Mouse (Mus musculus) midbrain, embryonic 11.5 days (tissue): ENCODE measurements around the gene Gimap7. TPM values are rescaled to one million over a fixed set of nuclear protein-coding genes. Genes with fewer than 3 reads are reported as not detected.

Experiments
- ATAC-seq: fragments of 200-750 bp; cut with Nextera tagmentation; 2 replicates; pipeline ENCODE4 v1.8.0; 2017; ENCODE audit warnings: moderate TSS enrichment, moderate library complexity; ENCODE audit not compliant: low FRiP score
- DNase-seq: peaks from one replicate; pipeline ENCODE4 v3.0.0; 2015; ENCODE audit warnings: low spot score; ENCODE audit errors: missing footprints
- H3K27ac ChIP-seq: fragments of 300-500 bp; sonication (generic); 2 replicates; pipeline ENCODE4 v1.5.1; 2014; ENCODE audit warnings: low read depth, low read length
- H3K27me3 ChIP-seq: fragments of 300-500 bp; sonication (generic); 2 replicates; pipeline ENCODE4 v1.6.1; 2014; ENCODE audit warnings: mild to moderate bottlenecking, low read length, moderate library complexity, mixed read lengths; ENCODE audit not compliant: control insufficient read depth, insufficient read depth
- H3K36me3 ChIP-seq: fragments of 300-500 bp; sonication (generic); 2 replicates; pipeline ENCODE4 v1.6.1; 2014; ENCODE audit warnings: mild to moderate bottlenecking, low read length, moderate library complexity, mixed read lengths; ENCODE audit not compliant: control insufficient read depth, insufficient read depth
- H3K4me1 ChIP-seq: fragments of 300-500 bp; sonication (generic); 2 replicates; pipeline ENCODE4 v1.6.1; 2014; ENCODE audit warnings: low read length; ENCODE audit not compliant: control insufficient read depth, insufficient read depth
- H3K4me2 ChIP-seq: fragments of 300-500 bp; sonication (generic); 2 replicates; pipeline ENCODE4 v1.6.1; 2014; ENCODE audit warnings: mild to moderate bottlenecking, moderate library complexity
- H3K4me3 ChIP-seq: fragments of 300-500 bp; sonication (generic); 2 replicates; pipeline ENCODE4 v1.5.1; 2014; ENCODE audit warnings: low read depth, low read length
- H3K9ac ChIP-seq: fragments of 300-500 bp; sonication (generic); 2 replicates; pipeline ENCODE4 v1.6.1; 2014; ENCODE audit warnings: low read length
- H3K9me3 ChIP-seq: fragments of 300-500 bp; sonication (generic); 2 replicates; pipeline ENCODE4 v1.6.1; 2016; ENCODE audit warnings: low read length; ENCODE audit not compliant: control insufficient read depth
- WGBS: fragments of 180-500 bp; shearing (Covaris S2); extraction: QIAGEN DNeasy Blood & Tissue Kit; methylation state at CpG from one replicate; pipeline ENCODE4 v1.1.7; 2014; 5-methylcytosine and 5-hydroxymethylcytosine counted together
- polyA plus RNA-seq: library from polyadenylated mRNA; unstranded; fragments of >200 nt; fragmentation: Nextera tagmentation; extraction: Ambion mirVana; gene quantifications from 2 replicates; pipeline ENCODE4 v1.2.1, GENCODE M21; 2014

The Gimap7 gene
- polyA plus RNA-seq, 1 experiment from 2014 or later: not detected

DNA sequence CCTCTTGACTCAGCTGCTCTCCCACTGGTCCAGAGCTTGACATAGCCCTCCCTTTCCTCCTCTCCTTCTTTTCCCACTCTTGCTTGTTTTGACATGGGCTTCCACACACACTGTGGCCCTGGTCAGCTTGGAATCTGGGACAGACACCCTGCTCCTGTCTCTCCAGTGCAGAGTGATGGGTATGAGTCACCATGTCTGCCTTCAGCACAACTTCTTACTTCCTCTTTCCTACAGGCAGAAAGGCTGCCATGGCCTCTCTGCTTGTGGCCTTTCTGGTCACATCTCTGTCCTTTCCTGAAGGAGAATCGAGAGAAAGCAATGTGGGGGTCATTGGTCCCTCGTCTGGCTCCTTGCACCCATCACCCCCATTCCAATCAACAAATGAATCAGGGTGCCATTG lies 31.3 kb upstream of the Gimap7 start:
- ATAC-seq: no peak

DNA sequence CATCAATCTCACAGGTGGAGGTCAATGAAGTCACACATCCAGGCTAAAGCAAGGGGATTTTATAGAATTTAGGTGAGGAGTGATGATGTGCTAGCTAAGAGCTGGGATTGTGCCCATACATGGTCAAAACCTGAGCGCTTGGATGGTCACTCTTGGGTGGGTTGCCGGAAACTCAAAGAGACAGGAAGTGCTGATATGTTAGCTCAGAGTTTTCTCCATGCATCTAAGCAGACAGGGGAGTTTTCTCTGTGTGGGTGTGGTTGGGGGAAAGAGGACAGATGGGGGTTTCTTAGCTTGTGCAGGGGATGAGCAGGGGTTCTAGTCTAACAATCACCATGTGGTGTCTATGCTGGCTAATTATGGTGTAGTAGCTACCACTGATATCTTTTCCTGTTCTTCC lies 29.1 kb upstream of the Gimap7 start:
- Histone ChIP-seq H3K36me3 (no peaks in the 10 kb centered on the region), H3K9me3 (no peaks in the 10 kb centered on the region), H3K4me3 (no peak overlapping the region), H3K4me2 (no peak overlapping the region), H3K27ac (no peak overlapping the region), H3K9ac (no peak overlapping the region), H3K4me1 (no peaks in the 10 kb centered on the region), H3K27me3 (no peaks in the 10 kb centered on the region)
- 92% methylated on average over 2 of the region's 2 CpGs for WGBS
- no peak for ATAC-seq
- DNase-seq: no peak

More for the DNA sequence above, 31.3 kb upstream of the Gimap7 start:
- no peak overlapping the region for H3K27ac ChIP-seq
- no peaks in the 10 kb centered on the region for H3K27me3 ChIP-seq
- H3K36me3 ChIP-seq: no peaks in the 10 kb centered on the region
- H3K9ac ChIP-seq: no peak overlapping the region
- WGBS: 72% methylated on average over 2 of the region's 2 CpGs
- H3K4me1 ChIP-seq: no peaks in the 10 kb centered on the region
- H3K4me2 ChIP-seq: no peak overlapping the region
- no peak overlapping the region for H3K4me3 ChIP-seq
- H3K9me3 ChIP-seq: no peaks in the 10 kb centered on the region
- no peak for DNase-seq

DNA sequence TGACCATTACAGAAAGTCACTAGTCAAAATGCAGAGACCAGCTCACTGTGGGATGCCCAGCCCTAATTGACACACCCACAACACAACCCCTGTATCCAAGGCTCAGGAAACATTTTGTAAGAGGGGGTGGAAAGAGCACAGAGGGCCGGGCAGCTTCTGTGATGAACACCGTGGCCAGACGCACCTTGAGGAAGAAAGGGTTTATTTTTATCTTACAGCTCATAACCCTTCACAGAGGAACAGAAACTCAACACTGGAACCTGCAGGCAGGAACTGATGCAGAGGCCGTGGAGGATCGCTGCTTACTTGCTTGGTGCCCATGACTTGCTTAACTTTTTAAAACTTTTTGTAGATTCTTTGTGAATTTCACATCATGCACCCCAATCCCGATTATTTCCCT lies 25.5 kb upstream of the Gimap7 start:
- Histone ChIP-seq H3K9ac (no peak overlapping the region), H3K27ac (no peak overlapping the region), H3K4me1 (no peaks in the 10 kb centered on the region), H3K36me3 (no peaks in the 10 kb centered on the region), H3K27me3 (no peaks in the 10 kb centered on the region), H3K9me3 (no peaks in the 10 kb centered on the region), H3K4me2 (no peak overlapping the region), H3K4me3 (no peak overlapping the region)
- 90% methylated on average over 6 of the region's 6 CpGs for WGBS
- ATAC-seq (no peak), DNase-seq (no peak)

GRCm38 (mm10) chr6:48696830-48697554 lies 21.4 kb upstream of the Gimap7 start:
- H3K36me3 ChIP-seq: no peaks in the 10 kb centered on the region
- 81% methylated on average over 4 of the region's 4 CpGs for WGBS
- no peak overlapping the region for H3K27ac ChIP-seq
- H3K4me1 ChIP-seq: no peaks in the 10 kb centered on the region
- no peaks in the 10 kb centered on the region for H3K9me3 ChIP-seq
- no peak overlapping the region for H3K4me2 ChIP-seq
- no peak overlapping the region for H3K9ac ChIP-seq
- no peak overlapping the region for H3K4me3 ChIP-seq
- H3K27me3 ChIP-seq: no peaks in the 10 kb centered on the region
- DNase-seq (no peak), ATAC-seq (no peak)

DNA sequence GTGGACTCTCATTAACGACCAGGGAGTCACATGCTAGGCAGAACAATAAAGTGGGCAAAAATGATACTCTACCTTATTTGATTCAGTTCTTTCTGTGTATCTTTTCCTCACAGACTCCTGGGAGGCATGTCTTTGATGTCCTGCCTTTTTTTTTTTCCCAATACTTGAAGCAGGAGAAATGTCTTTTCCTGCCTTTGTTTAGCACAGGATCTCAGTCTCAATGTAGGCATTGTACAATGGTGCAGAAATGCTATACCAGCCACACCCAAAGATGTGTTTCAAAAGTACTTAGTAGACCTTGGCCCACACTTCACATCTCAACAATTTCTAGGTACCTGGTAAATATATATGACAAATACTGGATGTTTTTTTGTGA lies 20.9 kb upstream of the Gimap7 start:
- H3K4me1 ChIP-seq: no peaks in the 10 kb centered on the region
- 73% methylated on average over 1 of the region's 1 CpGs for WGBS
- H3K27ac ChIP-seq: no peak overlapping the region
- DNase-seq (no peak), ATAC-seq (no peak)
- H3K27me3 ChIP-seq: no peaks in the 10 kb centered on the region
- no peak overlapping the region for H3K4me3 ChIP-seq
- H3K4me2 ChIP-seq: no peak overlapping the region
- no peaks in the 10 kb centered on the region for H3K9me3 ChIP-seq
- H3K9ac ChIP-seq: no peak overlapping the region
- H3K36me3 ChIP-seq: no peaks in the 10 kb centered on the region

DNA sequence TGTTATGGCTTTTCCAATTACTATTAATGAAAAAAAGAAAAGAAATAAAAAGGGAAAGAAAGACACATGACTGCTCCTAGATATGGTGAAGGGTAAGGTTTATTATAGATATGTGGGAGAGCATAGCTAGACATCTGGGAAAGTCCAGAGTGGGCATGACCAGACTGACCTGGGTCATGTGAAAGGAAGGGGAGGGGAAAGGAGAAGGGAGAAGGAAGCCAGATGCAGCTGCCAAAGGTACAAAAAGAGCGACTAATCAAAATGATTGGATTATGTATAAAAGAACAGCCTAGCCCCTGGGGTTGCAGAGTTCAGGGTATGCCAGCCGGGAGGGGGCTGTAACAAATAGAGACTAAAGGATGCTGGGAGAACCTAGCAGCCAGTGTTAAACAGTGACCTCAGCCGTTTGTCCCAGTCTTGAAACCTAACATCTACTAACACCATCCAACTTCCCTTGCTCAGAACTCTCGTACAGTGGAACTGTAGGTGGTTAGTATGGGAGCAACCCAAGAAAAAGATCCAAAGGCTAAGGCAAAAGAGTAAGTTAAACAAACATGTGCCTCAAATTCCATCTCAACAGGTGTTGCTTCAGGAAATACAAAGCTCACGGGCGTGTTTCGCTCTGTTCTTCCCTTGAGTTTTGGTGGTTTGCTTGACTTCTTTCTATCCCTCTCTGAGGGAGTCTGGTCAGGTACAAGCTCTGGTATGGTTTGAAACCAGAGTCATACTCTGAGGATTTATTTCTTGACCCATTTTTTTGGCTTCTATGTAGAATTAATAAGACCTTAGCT lies 20.2 kb upstream of the Gimap7 start:
- no peak overlapping the region for H3K4me2 ChIP-seq
- no peak overlapping the region for H3K27ac ChIP-seq
- H3K9me3 ChIP-seq: no peaks in the 10 kb centered on the region
- DNase-seq (no peak), ATAC-seq (no peak)
- no peak overlapping the region for H3K4me3 ChIP-seq
- 78% methylated on average over 7 of the region's 7 CpGs for WGBS
- no peaks in the 10 kb centered on the region for H3K36me3 ChIP-seq
- no peaks in the 10 kb centered on the region for H3K4me1 ChIP-seq
- no peaks in the 10 kb centered on the region for H3K27me3 ChIP-seq
- no peak overlapping the region for H3K9ac ChIP-seq

GRCm38 (mm10) chr6:48698888-48699287 lies 19.5 kb upstream of the Gimap7 start:
- H3K27me3 ChIP-seq: no peaks in the 10 kb centered on the region
- no peak for ATAC-seq
- H3K36me3 ChIP-seq: no peaks in the 10 kb centered on the region
- no peaks in the 10 kb centered on the region for H3K4me1 ChIP-seq
- no peak overlapping the region for H3K9ac ChIP-seq
- DNase-seq: no peak
- H3K27ac ChIP-seq: no peak overlapping the region
- no peaks in the 10 kb centered on the region for H3K9me3 ChIP-seq
- no peak overlapping the region for H3K4me2 ChIP-seq
- WGBS: 89% methylated on average over 3 of the region's 3 CpGs
- no peak overlapping the region for H3K4me3 ChIP-seq

GRCm38 (mm10) chr6:48700251-48701075 lies 18.0 kb upstream of the Gimap7 start:
- ATAC-seq (no peak), DNase-seq (no peak)
- no peaks in the 10 kb centered on the region for H3K36me3 ChIP-seq
- no peaks in the 10 kb centered on the region for H3K9me3 ChIP-seq
- WGBS: 61% methylated on average over 5 of the region's 5 CpGs
- no peak overlapping the region for H3K9ac ChIP-seq
- no peak overlapping the region for H3K4me3 ChIP-seq
- no peak overlapping the region for H3K4me2 ChIP-seq
- H3K4me1 ChIP-seq: no peaks in the 10 kb centered on the region
- H3K27ac ChIP-seq: no peak overlapping the region
- no peaks in the 10 kb centered on the region for H3K27me3 ChIP-seq

DNA sequence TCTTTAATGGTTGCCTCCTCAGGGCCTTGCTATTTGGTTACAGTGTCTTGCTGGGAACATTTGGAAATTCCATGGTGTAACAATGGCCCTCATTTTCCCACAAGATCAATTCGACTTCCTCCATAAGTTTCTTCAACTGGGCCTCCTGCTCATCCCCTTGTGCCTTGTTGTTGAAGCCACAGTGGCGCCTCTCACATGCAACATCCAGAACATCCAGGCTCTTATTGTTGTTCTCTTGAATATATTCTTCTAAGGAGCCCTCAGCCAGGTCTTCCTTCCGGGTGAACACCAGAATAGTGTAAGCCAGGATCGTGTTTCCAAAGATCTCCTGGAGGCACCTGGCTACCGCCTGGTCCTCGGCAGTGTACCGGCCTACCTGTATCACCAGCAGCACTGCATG lies 16.3 kb upstream of the Gimap7 start:
- Histone ChIP-seq H3K36me3 (no peaks in the 10 kb centered on the region), H3K4me2 (no peak overlapping the region), H3K27me3 (no peaks in the 10 kb centered on the region), H3K4me3 (no peak overlapping the region), H3K9ac (no peak overlapping the region), H3K9me3 (no peaks in the 10 kb centered on the region), H3K27ac (no peak overlapping the region), H3K4me1 (no peaks in the 10 kb centered on the region)
- ATAC-seq (no peak), DNase-seq (no peak)
- WGBS: 88% methylated on average over 7 of the region's 7 CpGs
